21 mouse cellular contexts compared by ENCODE assay signal in genomic region chr1:184274704-184275103, GRCm38 (mm10).
"Had no signal": no experiment of that assay in that cellular context is flagged by ENCODE, and none has a peak within 500 bp of the region (broad histone marks: within the 10 kb centered on the region; RNA-seq: fewer than 3 reads in every experiment).

No protein-coding gene starts in this region.

- ATAC-seq: liver, embryonic 12.5 days had no signal

- H3K4me2 ChIP-seq: limb, embryonic 13.5 days; liver, embryonic 12.5 days; liver, embryonic 15.5 days; lung, embryonic 15.5 days; midbrain, embryonic 11.5 days; neural tube, embryonic 12.5 days; neural tube, embryonic 15.5 days had no signal

- H3K4me3 ChIP-seq: layer of hippocampus, adult 2 months; limb, embryonic 10.5 days; limb, embryonic 13.5 days; liver, embryonic 12.5 days; liver, embryonic 15.5 days; lung, embryonic 15.5 days; neural tube, embryonic 12.5 days; neural tube, embryonic 15.5 days had no signal

- DNase-seq: kidney, adult 2 months; kidney, postnatal 25 days; layer of hippocampus, adult 9-11 months; liver; lung, adult 18-20 months; lung, postnatal 14 days; midbrain, embryonic 14.5 days; right cerebral cortex, adult 18-20 months; right cerebral cortex, postnatal 25 days; thymus, postnatal 36 days had no signal

- H3K9me3 ChIP-seq: limb, embryonic 10.5 days; limb, embryonic 13.5 days; liver, embryonic 12.5 days; liver, embryonic 15.5 days; lung, embryonic 15.5 days; neural tube, embryonic 12.5 days; neural tube, embryonic 15.5 days had no signal

- H3K36me3 ChIP-seq: limb, embryonic 10.5 days; limb, embryonic 13.5 days; liver, embryonic 12.5 days; liver, embryonic 15.5 days; lung, embryonic 15.5 days; neural tube, embryonic 12.5 days; neural tube, embryonic 15.5 days had no signal

- H3K27me3 ChIP-seq: liver, embryonic 12.5 days; liver, embryonic 15.5 days; neural tube, embryonic 12.5 days; neural tube, embryonic 15.5 days had no signal

- H3K27ac ChIP-seq: kidney, postnatal 0 days; layer of hippocampus, adult 2 months; limb, embryonic 10.5 days; limb, embryonic 13.5 days; liver, embryonic 12.5 days; liver, embryonic 15.5 days; lung, embryonic 15.5 days; macrophage; neural tube, embryonic 12.5 days; neural tube, embryonic 15.5 days had no signal

- H3K9ac ChIP-seq: limb, embryonic 13.5 days; liver, embryonic 12.5 days; liver, embryonic 15.5 days; lung, embryonic 15.5 days; neural tube, embryonic 12.5 days; neural tube, embryonic 15.5 days had no signal

- H3K4me1 ChIP-seq: limb, embryonic 10.5 days; liver, embryonic 12.5 days; liver, embryonic 15.5 days; neural tube, embryonic 12.5 days; neural tube, embryonic 15.5 days had no signal
